Mouse (Mus musculus) neural tube, embryonic 12.5 days (tissue): ENCODE data around the gene Fermt3. TPM values are rescaled to one million over a fixed set of nuclear protein-coding genes. Genes with fewer than 3 reads are reported as not detected.
"Not testable (repeated sequence)": the region's sequence is repeated elsewhere in the genome, so short reads cannot be mapped to it uniquely, and the experiment has no call there.

Experiments used
- ATAC-seq: fragments of 200-750 bp; cut with Nextera tagmentation; 2 replicates; pipeline ENCODE4 v1.8.0; 2017; ENCODE audit warnings: low read depth, mild to moderate bottlenecking, moderate TSS enrichment, moderate library complexity; ENCODE audit not compliant: low FRiP score
- H3K27ac ChIP-seq: fragments of 300-500 bp; sonication (generic); 2 replicates; pipeline ENCODE4 v1.5.1; 2016
- H3K27me3 ChIP-seq: fragments of 300-500 bp; sonication (generic); replicated peaks from 2 replicates; pipeline ENCODE4 v1.6.1; 2016; ENCODE audit warnings: mild to moderate bottlenecking
- H3K36me3 ChIP-seq: fragments of 300-500 bp; sonication (generic); 2 replicates; pipeline ENCODE4 v1.6.1; 2016; ENCODE audit warnings: mild to moderate bottlenecking
- H3K4me1 ChIP-seq: fragments of 300-500 bp; sonication (generic); 2 replicates; pipeline ENCODE4 v1.6.1; 2016
- H3K4me2 ChIP-seq: fragments of 300-500 bp; sonication (generic); replicated peaks from 2 replicates; pipeline ENCODE4 v1.6.1; 2016; ENCODE audit warnings: mild to moderate bottlenecking
- H3K4me3 ChIP-seq: fragments of 300-500 bp; sonication (generic); 2 replicates; pipeline ENCODE4 v1.5.1; 2016
- H3K9ac ChIP-seq: fragments of 300-500 bp; sonication (generic); 2 replicates; pipeline ENCODE4 v1.6.1; 2016; ENCODE audit warnings: mild to moderate bottlenecking
- H3K9me3 ChIP-seq: fragments of 300-500 bp; sonication (generic); 2 replicates; pipeline ENCODE4 v1.6.1; 2016; ENCODE audit warnings: mild to moderate bottlenecking
- whole genome bisulfite sequencing: fragments of 180-500 bp; shearing (Covaris S2); methylation state at CpG from one replicate; pipeline ENCODE4 v1.1.7; 2016; 5-methylcytosine and 5-hydroxymethylcytosine counted together
- polyA plus RNA-seq: library from polyadenylated mRNA; unstranded; fragments of >200 nt; fragmentation: Nextera tagmentation; extraction: Ambion mirVana; gene quantifications from 2 replicates; pipeline ENCODE4 v1.2.1, GENCODE M21; 2016

Fermt3 gene
- polyA plus RNA-seq, 1 experiment from 2014 or later: 6.9 TPM

- peak overlapping the region; percentile 75 for H3K4me2 ChIP-seq
- peaks cover 39% of the 10 kb centered on the region for H3K4me1 ChIP-seq
- no peak for ATAC-seq
- H3K27ac ChIP-seq: no peak overlapping the region
- no peaks in the 10 kb centered on the region for H3K9me3 ChIP-seq
- peak overlapping the region; percentile 50 for H3K4me3 ChIP-seq
- peak overlapping the region; percentile 71 for H3K9ac ChIP-seq
- 52% methylated on average over 21 of the region's 21 CpGs for WGBS
- peaks cover 23% of the 10 kb centered on the region for H3K36me3 ChIP-seq
- no peaks in the 10 kb centered on the region for H3K27me3 ChIP-seq
These were observed 23.8 kb downstream of the Fermt3 start for GRCm38 (mm10) chr19:6995255-6995991.

- 0 out of 2 replicates have a peak overlapping the region, but pooled peaks have one; percentile 21 for H3K9ac ChIP-seq
- peaks cover 39% of the 10 kb centered on the region for H3K4me1 ChIP-seq
- no peak overlapping the region for H3K4me3 ChIP-seq
- no peak for ATAC-seq
- no peak overlapping the region for H3K27ac ChIP-seq
- 88% methylated on average over 8 of the region's 8 CpGs for WGBS
- no peaks in the 10 kb centered on the region for H3K9me3 ChIP-seq
- H3K4me2 ChIP-seq: peak overlapping the region; percentile 75; the same call in 1 of the 2 replicates
- peaks cover 14% of the 10 kb centered on the region for H3K36me3 ChIP-seq
- no peaks in the 10 kb centered on the region for H3K27me3 ChIP-seq
These were observed 24.8 kb downstream of the Fermt3 start for GRCm38 (mm10) chr19:6994489-6994888.

GRCm38 (mm10) chr19:6994002-6994401, 25.3 kb downstream of the Fermt3 start:
- Histone ChIP-seq H3K27me3 (no peaks in the 10 kb centered on the region), H3K4me3 (no peak overlapping the region), H3K9me3 (no peaks in the 10 kb centered on the region), H3K36me3 (peaks cover 9% of the 10 kb centered on the region), H3K4me2 (no peak overlapping the region), H3K9ac (no peak overlapping the region), H3K27ac (no peak overlapping the region), H3K4me1 (peaks cover 39% of the 10 kb centered on the region)
- 92% methylated on average over 8 of the region's 8 CpGs for WGBS
- no peak for ATAC-seq

DNA sequence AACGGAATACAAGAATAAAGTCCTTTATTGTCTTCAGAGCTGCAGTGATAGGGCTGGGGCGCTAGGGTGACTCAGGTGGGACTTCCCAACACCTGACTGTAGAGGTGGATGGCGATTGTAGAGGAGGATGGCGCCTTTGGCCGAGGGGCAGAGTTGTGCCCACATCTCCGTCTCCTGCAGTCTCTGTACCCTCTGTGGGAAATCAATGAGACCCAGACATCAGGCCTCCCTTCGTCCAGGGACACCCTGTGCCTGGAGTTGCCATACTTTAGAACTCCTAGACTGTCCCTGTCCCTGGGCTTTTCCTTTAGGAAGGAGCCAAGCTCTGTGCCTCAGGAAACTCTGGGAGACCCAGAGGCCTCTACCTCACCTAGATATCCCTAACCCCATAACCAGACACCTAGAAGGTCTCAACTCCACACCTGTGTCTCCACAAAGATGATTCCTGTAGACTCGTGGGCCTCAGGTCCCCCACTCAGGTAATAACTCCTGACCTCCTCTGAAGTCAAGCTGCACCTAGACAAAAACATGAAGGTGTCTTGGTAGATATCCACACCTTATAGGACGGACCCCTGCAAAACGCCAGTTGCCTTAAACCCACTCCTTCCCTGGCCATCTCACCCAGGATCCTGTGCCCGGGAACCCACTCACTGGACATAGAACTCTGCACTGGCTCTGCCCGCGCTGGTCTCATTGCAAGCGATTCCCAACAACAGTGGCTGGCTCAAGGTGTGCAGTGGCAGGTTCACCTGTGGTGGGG, 26.1 kb downstream of the Fermt3 start:
- Histone ChIP-seq H3K9me3 (no peaks in the 10 kb centered on the region), H3K4me3 (peak overlapping the region; percentile 52), H3K4me2 (peak overlapping the region; percentile 85), H3K36me3 (peaks cover under 1% of the 10 kb centered on the region; the same call in 1 of the 2 replicates), H3K27me3 (no peaks in the 10 kb centered on the region), H3K27ac (no peak overlapping the region), H3K9ac (peak overlapping the region; percentile 64), H3K4me1 (peaks cover 41% of the 10 kb centered on the region)
- 64% methylated on average over 14 of the region's 14 CpGs for WGBS
- peak; percentile 10; the same call in 1 of the 2 replicates for ATAC-seq

- H3K4me3 ChIP-seq: peak within 1 kb of the TSS; percentile 52
- H3K27me3 ChIP-seq: no peaks in the 10 kb centered on the region
- no peaks in the 10 kb centered on the region for H3K36me3 ChIP-seq
- peak within 1 kb of the TSS; percentile 85 for H3K4me2 ChIP-seq
- peak; percentile 92 for ATAC-seq
- 2% methylated on average over 37 of the region's 37 CpGs for WGBS
- H3K27ac ChIP-seq: no peak within 1 kb of the TSS
- peak within 1 kb of the TSS; percentile 64 for H3K9ac ChIP-seq
- H3K9me3 ChIP-seq: no peaks in the 10 kb centered on the region
- H3K4me1 ChIP-seq: peaks cover 49% of the 10 kb centered on the region
These were observed 27.0 kb downstream of the Fermt3 start, which contains the start of gene Dnajc4 for GRCm38 (mm10) chr19:6992011-6992858. TSS of gene Dnajc4 (minus strand) at chr19:6992572.

- H3K4me1 ChIP-seq: peaks cover 49% of the 10 kb centered on the region
- not testable (repeated sequence) for ATAC-seq, H3K27ac ChIP-seq, H3K36me3 ChIP-seq, H3K9ac ChIP-seq, H3K4me3 ChIP-seq, H3K9me3 ChIP-seq, H3K27me3 ChIP-seq, H3K4me2 ChIP-seq
- WGBS: 92% methylated on average over 6 of the region's 6 CpGs
These were observed 28.1 kb downstream of the Fermt3 start for GRCm38 (mm10) chr19:6991166-6991565.

GRCm38 (mm10) chr19:6990712-6991111, 28.6 kb downstream of the Fermt3 start:
- no peak for ATAC-seq
- H3K4me2 ChIP-seq: no peak overlapping the region
- peaks cover 51% of the 10 kb centered on the region for H3K4me1 ChIP-seq
- no peak overlapping the region for H3K4me3 ChIP-seq
- H3K27ac ChIP-seq: no peak overlapping the region
- no peaks in the 10 kb centered on the region for H3K27me3 ChIP-seq
- no peak overlapping the region for H3K9ac ChIP-seq
- no peaks in the 10 kb centered on the region for H3K36me3 ChIP-seq
- no peaks in the 10 kb centered on the region for H3K9me3 ChIP-seq
- WGBS: 93% methylated on average over 6 of the region's 6 CpGs

- no peaks in the 10 kb centered on the region for H3K9me3 ChIP-seq
- no peaks in the 10 kb centered on the region for H3K27me3 ChIP-seq
- ATAC-seq: no peak
- WGBS: 89% methylated on average over 8 of the region's 8 CpGs
- peaks cover 40% of the 10 kb centered on the region for H3K4me1 ChIP-seq
- peaks cover 10% of the 10 kb centered on the region for H3K36me3 ChIP-seq
- H3K4me2 ChIP-seq: no peak overlapping the region
- H3K9ac ChIP-seq: no peak overlapping the region
- H3K27ac ChIP-seq: no peak overlapping the region
- H3K4me3 ChIP-seq: no peak overlapping the region
These were observed 30.0 kb downstream of the Fermt3 start for GRCm38 (mm10) chr19:6989251-6989650.

DNA sequence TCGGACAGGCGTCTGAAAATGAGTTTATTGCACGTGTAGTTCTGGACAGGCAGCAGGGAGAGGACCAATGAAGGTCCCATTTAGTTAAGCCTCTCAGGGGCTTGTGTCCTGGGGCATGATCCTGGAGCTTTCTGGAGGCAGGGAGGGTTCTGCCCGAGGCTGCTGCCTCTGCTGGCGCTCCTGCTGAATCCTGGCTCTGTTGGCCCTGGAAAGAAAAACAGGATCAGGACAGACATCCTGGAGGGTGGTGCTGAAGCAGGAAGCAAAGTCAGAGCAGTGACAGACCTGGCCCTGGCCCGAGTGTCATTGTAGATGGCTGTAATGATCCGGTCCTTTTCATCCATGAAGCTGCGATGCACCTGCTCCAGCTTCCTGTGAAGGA, 31.4 kb downstream of the Fermt3 start:
- Histone ChIP-seq H3K27me3 (no peaks in the 10 kb centered on the region), H3K4me2 (peak overlapping the region; percentile 97), H3K9ac (peak overlapping the region; percentile 93), H3K4me3 (peak overlapping the region; percentile 83), H3K27ac (no peak overlapping the region), H3K9me3 (no peaks in the 10 kb centered on the region), H3K4me1 (peaks cover 32% of the 10 kb centered on the region), H3K36me3 (peaks cover 18% of the 10 kb centered on the region)
- ATAC-seq: no peak
- 5% methylated on average over 8 of the region's 8 CpGs for WGBS

DNA sequence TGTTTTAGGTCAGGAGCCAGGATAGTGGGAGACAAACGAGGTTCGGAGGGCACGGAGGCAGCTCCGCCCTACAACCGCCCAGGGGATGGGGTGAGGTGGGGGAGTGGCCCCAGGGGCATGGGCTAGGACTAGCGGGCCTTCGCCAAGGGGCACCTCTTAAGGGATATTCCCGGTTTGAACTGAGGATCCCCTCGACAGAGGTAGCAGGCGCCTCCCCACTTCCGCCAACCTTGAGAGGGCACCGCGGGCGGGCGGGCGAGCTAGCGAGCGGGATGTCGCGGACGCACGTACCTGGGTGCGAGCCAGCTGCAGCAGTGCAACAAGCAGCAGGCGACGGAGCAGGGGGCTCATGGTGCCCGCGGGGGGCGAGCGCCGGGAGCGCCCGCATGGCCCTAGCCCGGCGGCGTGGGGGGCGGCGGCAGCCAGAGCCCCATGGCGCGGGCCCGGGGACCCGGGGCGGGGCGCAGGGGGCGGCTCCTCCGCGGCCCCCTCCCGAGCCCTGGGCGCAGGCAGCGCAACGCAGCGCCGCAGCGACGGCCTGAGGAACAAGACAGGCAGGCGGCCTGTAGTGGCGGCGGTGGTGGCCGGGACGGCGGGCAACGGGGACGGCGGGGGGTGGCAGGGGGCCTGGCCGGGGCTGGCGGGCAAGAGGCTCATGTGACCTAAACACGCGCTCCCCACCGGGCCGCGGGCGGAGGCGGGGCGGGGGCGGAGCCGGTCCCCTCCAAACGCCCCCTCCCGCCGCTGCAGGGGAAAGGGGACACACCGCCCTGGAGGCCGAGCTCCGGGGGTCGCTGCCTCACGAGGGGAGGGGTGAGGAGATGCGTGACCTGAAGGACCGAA, 32.0 kb downstream of the Fermt3 start, which contains the start of gene Vegfb:
Gene Vegfb (minus strand): TSS at position 591 of the 843 bp plus-strand sequence.
- peak within 1 kb of the TSS; percentile 97 for H3K4me2 ChIP-seq
- peak within 1 kb of the TSS; percentile 46; the same call in 1 of the 2 replicates for H3K27ac ChIP-seq
- H3K36me3 ChIP-seq: peaks cover 24% of the 10 kb centered on the region
- H3K9me3 ChIP-seq: no peaks in the 10 kb centered on the region
- WGBS: 1% methylated on average over 82 of the region's 85 CpGs
- peaks cover 30% of the 10 kb centered on the region for H3K4me1 ChIP-seq
- ATAC-seq: peak; percentile 54
- H3K4me3 ChIP-seq: peak within 1 kb of the TSS; percentile 83
- no peaks in the 10 kb centered on the region for H3K27me3 ChIP-seq
- peak within 1 kb of the TSS; percentile 93 for H3K9ac ChIP-seq
